Mouse (Mus musculus) hindbrain, embryonic 14.5 days (tissue): ENCODE data around the gene Rnaseh2c. TPM values are rescaled to one million over a fixed set of nuclear protein-coding genes. Genes with fewer than 3 reads are reported as not detected.

Source experiments
- ATAC-seq: fragments of 200-750 bp; cut with Nextera tagmentation; 2 replicates; pipeline ENCODE4 v1.8.0; 2017; ENCODE audit warnings: moderate number of reproducible peaks, mild to moderate bottlenecking, moderate TSS enrichment, moderate library complexity; ENCODE audit not compliant: low FRiP score
- DNase-seq: peaks from one replicate; pipeline ENCODE4 v3.0.0-alpha.2; 2015; ENCODE audit warnings: low spot score
- H3K27ac ChIP-seq: fragments of 300-500 bp; sonication (generic); 2 replicates; pipeline ENCODE4 v1.5.1; 2014; ENCODE audit warnings: mild to moderate bottlenecking, moderate library complexity
- H3K27me3 ChIP-seq: fragments of 300-500 bp; sonication (generic); 2 replicates; pipeline ENCODE4 v1.6.1; 2014; ENCODE audit warnings: mild to moderate bottlenecking, low read length, mixed read lengths; ENCODE audit not compliant: control insufficient read depth, insufficient read depth
- H3K36me3 ChIP-seq: fragments of 300-500 bp; sonication (generic); replicated peaks from 2 replicates; pipeline ENCODE4 v1.6.1; 2014; ENCODE audit not compliant: control insufficient read depth, insufficient read depth
- H3K4me1 ChIP-seq: fragments of 300-500 bp; sonication (generic); replicated peaks from 2 replicates; pipeline ENCODE4 v1.6.1; 2014; ENCODE audit warnings: antibody characterized with exemption, low read length, mixed read lengths; ENCODE audit not compliant: control insufficient read depth, insufficient read depth
- H3K4me2 ChIP-seq: fragments of 300-500 bp; sonication (generic); replicated peaks from 2 replicates; pipeline ENCODE4 v1.6.1; 2014; ENCODE audit warnings: mild to moderate bottlenecking, moderate library complexity
- H3K4me3 ChIP-seq: fragments of 300-500 bp; sonication (generic); replicated peaks from 2 replicates; pipeline ENCODE4 v1.5.1; 2014; ENCODE audit warnings: mild to moderate bottlenecking, low read length
- H3K9ac ChIP-seq: fragments of 300-500 bp; sonication (generic); 2 replicates; pipeline ENCODE4 v1.6.1; 2014
- H3K9me3 ChIP-seq: fragments of 300-500 bp; sonication (generic); 2 replicates; pipeline ENCODE4 v1.6.1; 2016; ENCODE audit warnings: low read length; ENCODE audit not compliant: control insufficient read depth
- WGBS: fragments of 180-500 bp; shearing (Covaris S2); extraction: QIAGEN DNeasy Blood & Tissue Kit; methylation state at CpG from one replicate; pipeline ENCODE4 v1.1.7; 2014; 5-methylcytosine and 5-hydroxymethylcytosine counted together
- polyA plus RNA-seq: library from polyadenylated mRNA; unstranded; fragments of >200 nt; fragmentation: Nextera tagmentation; extraction: Ambion mirVana; gene quantifications from 2 replicates; pipeline ENCODE4 v1.2.1, GENCODE M21; 2014

Rnaseh2c gene
- polyA plus RNA-seq, 1 experiment from 2014 or later, result 55.1 TPM

- peaks cover 7% of the 10 kb centered on the region; the same call in 1 of the 2 replicates for H3K4me1 ChIP-seq
- no peaks in the 10 kb centered on the region for H3K36me3 ChIP-seq
- peak overlapping the region; percentile 28; the same call in 1 of the 2 replicates for H3K4me3 ChIP-seq
- H3K27me3 ChIP-seq, result peaks cover 96% of the 10 kb centered on the region
- peak overlapping the region; percentile 29 for H3K9ac ChIP-seq
- ATAC-seq (no peak), DNase-seq (no peak)
- no peak overlapping the region for H3K27ac ChIP-seq
- 18% methylated on average over 10 of the region's 10 CpGs for WGBS
- H3K9me3 ChIP-seq, result no peaks in the 10 kb centered on the region
- peak overlapping the region; percentile 54 for H3K4me2 ChIP-seq
Measured at GRCm38 (mm10) chr19:5561252-5561790, 40.4 kb upstream of the Rnaseh2c start.

DNA sequence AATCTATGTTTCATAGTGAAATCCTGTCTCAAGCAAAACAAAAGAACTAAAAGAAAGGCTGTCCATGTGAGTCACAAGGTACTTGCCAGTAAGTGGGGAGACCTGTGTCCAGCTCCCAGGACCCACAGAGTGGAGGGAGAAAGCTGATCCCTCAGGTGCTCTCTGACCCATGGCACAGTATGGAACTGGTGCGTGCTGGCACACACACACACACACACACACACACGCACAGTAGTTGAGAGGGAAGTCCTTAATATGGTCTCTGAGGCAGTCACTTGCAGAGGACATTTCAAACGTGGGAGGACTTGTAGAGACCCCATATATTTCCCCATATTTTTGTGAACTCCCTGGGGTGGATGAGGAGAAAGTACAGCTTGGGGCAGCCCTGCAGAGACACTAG is 39.8 kb upstream of the Rnaseh2c start:
- peaks cover 93% of the 10 kb centered on the region for H3K27me3 ChIP-seq
- no peaks in the 10 kb centered on the region for H3K9me3 ChIP-seq
- 55% methylated on average over 3 of the region's 3 CpGs for WGBS
- no peaks in the 10 kb centered on the region for H3K36me3 ChIP-seq
- H3K4me1 ChIP-seq, result peaks cover 10% of the 10 kb centered on the region; the same call in 1 of the 2 replicates
- ATAC-seq (no peak), DNase-seq (no peak)
- H3K27ac ChIP-seq, result no peak overlapping the region
- no peak overlapping the region for H3K4me3 ChIP-seq
- no peak overlapping the region for H3K4me2 ChIP-seq
- H3K9ac ChIP-seq, result no peak overlapping the region

- WGBS, result 89% methylated on average over 10 of the region's 10 CpGs
- DNase-seq (no peak), ATAC-seq (no peak)
- Histone ChIP-seq H3K4me1 (peaks cover 14% of the 10 kb centered on the region; the same call in 1 of the 2 replicates), H3K4me3 (no peak overlapping the region), H3K4me2 (no peak overlapping the region), H3K27me3 (peaks cover 84% of the 10 kb centered on the region), H3K36me3 (no peaks in the 10 kb centered on the region), H3K27ac (no peak overlapping the region), H3K9ac (no peak overlapping the region), H3K9me3 (no peaks in the 10 kb centered on the region)
Measured at GRCm38 (mm10) chr19:5562776-5563175, 38.9 kb upstream of the Rnaseh2c start.

DNA sequence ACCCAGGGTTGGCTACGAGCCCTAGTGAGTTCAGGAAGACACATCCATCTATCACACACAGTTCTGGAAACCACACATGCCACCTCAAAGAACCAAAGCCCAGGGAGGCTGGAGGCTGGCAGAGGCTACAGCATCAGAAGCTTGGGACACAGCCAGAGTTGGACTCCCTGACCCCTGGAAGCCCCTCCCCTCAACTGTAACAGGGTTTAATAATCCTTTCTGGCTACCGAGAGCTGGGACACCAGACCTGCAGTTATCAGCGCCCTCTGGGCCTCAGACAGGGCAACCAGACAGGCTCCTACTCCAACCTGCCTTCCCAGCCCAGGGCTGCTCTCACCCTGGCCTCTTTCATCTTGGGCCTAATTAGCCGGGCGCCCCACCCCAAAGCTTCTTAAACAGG is 35.4 kb upstream of the Rnaseh2c start:
- H3K9ac ChIP-seq, result no peak overlapping the region
- DNase-seq (no peak), ATAC-seq (no peak)
- no peak overlapping the region for H3K4me2 ChIP-seq
- H3K36me3 ChIP-seq, result peaks cover 9% of the 10 kb centered on the region; the same call in 1 of the 2 replicates
- no peaks in the 10 kb centered on the region for H3K9me3 ChIP-seq
- peaks cover 49% of the 10 kb centered on the region for H3K27me3 ChIP-seq
- H3K4me1 ChIP-seq, result peaks cover 12% of the 10 kb centered on the region
- 61% methylated on average over 5 of the region's 5 CpGs for WGBS
- H3K4me3 ChIP-seq, result no peak overlapping the region
- no peak overlapping the region for H3K27ac ChIP-seq

GRCm38 (mm10) chr19:5567180-5567533 is 34.5 kb upstream of the Rnaseh2c start:
- Histone ChIP-seq H3K27ac (peak overlapping the region; percentile 78), H3K9ac (peak overlapping the region; percentile 70), H3K4me3 (peak overlapping the region; percentile 55), H3K9me3 (no peaks in the 10 kb centered on the region), H3K4me2 (peak overlapping the region; percentile 92), H3K36me3 (peaks cover 10% of the 10 kb centered on the region; the same call in 1 of the 2 replicates), H3K27me3 (peaks cover 41% of the 10 kb centered on the region), H3K4me1 (peaks cover 12% of the 10 kb centered on the region)
- 3% methylated on average over 26 of the region's 26 CpGs for WGBS
- DNase-seq (no peak), ATAC-seq (peak; percentile 15; the same call in 1 of the 2 replicates)

- H3K27me3 ChIP-seq, result peaks cover 34% of the 10 kb centered on the region
- H3K4me2 ChIP-seq, result peak within 1 kb of the TSS; percentile 92
- H3K27ac ChIP-seq, result peak within 1 kb of the TSS; percentile 78
- peak within 1 kb of the TSS; percentile 55 for H3K4me3 ChIP-seq
- peak; percentile 87 for ATAC-seq
- no peaks in the 10 kb centered on the region for H3K9me3 ChIP-seq
- WGBS, result under 1% methylated on average over 82 of the region's 102 CpGs
- peak within 1 kb of the TSS; percentile 70 for H3K9ac ChIP-seq
- H3K36me3 ChIP-seq, result peaks cover 10% of the 10 kb centered on the region; the same call in 1 of the 2 replicates
- peaks cover 12% of the 10 kb centered on the region for H3K4me1 ChIP-seq
- peak; percentile 89 for DNase-seq
Measured at GRCm38 (mm10) chr19:5567534-5568469, 33.9 kb upstream of the Rnaseh2c start, which contains the start of gene Ap5b1. Gene Ap5b1, plus strand, starts transcription at chr19:5568025.

DNA sequence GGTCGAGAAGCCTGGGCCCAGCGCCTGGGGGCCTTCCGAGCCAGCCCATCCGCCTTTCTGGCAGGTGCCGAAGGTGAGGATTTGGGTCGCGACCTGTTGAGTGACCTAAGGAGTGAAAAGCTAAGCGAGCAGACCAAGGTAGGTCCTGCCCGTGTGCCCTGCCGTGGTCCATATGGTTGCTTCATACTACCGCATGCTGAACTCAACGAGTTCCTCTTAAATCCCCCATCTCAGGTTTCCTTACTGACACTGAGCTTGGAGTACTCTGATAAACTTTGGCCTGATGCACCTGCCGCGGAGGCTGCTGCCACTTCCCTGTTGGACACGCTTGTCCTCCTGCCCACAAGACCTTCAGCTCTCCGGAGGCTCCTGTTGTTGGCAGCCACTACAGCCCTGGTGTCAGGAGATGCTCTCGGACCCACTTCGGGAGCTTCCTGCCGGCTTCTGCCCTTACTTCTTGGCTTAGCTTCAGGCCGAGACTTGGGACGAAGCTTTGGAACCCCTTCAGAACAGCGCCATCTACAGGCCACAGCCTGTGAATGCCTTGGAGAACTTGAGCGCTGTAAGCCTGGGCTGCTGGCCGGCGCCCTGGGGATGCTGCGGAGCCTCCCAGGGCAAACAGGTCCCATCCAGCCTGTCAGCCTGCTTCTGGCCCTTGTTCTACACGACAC is 33.1 kb upstream of the Rnaseh2c start:
- 8% methylated on average over 27 of the region's 27 CpGs for WGBS
- ATAC-seq, result peak; percentile 18; the same call in 1 of the 2 replicates
- peaks cover 12% of the 10 kb centered on the region for H3K4me1 ChIP-seq

DNA sequence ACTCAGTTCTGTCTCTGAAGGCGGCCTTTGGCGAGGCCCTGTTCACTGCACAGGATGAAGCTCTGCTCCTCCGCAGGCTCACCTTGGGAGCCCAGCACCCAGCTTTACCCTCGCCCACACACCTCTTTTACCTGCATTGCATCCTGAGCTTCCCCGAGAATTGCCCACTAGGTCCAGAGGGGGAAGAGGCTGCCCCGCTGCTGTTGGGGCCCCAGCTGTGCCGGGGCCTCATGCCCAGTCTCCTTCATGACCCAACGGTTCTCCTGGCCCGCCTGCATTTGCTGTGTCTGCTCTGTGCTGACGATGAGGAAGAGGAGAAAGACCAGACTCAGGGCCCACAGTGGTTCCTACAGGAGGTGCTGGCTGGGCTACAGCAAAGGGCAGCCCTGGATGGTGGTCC is 32.2 kb upstream of the Rnaseh2c start:
- no peak for ATAC-seq
- no peak overlapping the region for H3K9ac ChIP-seq

More for the DNA sequence above, 33.1 kb upstream of the Rnaseh2c start:
- Histone ChIP-seq H3K36me3 (peaks cover 10% of the 10 kb centered on the region; the same call in 1 of the 2 replicates), H3K27me3 (peaks cover 26% of the 10 kb centered on the region), H3K27ac (no peak overlapping the region), H3K4me3 (peak overlapping the region; percentile 55), H3K4me2 (peak overlapping the region; percentile 92), H3K9me3 (no peaks in the 10 kb centered on the region), H3K9ac (peak overlapping the region; percentile 70)
- peak; percentile 87 for DNase-seq

More for the DNA sequence above, 32.2 kb upstream of the Rnaseh2c start:
- H3K4me3 ChIP-seq, result no peak overlapping the region
- 91% methylated on average over 10 of the region's 10 CpGs for WGBS
- H3K36me3 ChIP-seq, result peaks cover 10% of the 10 kb centered on the region; the same call in 1 of the 2 replicates
- H3K27me3 ChIP-seq, result peaks cover 19% of the 10 kb centered on the region
- H3K9me3 ChIP-seq, result no peaks in the 10 kb centered on the region
- H3K4me1 ChIP-seq, result peaks cover 12% of the 10 kb centered on the region
- DNase-seq, result no peak
- no peak overlapping the region for H3K27ac ChIP-seq
- H3K4me2 ChIP-seq, result no peak overlapping the region
